Mouse (Mus musculus) cerebellum, adult 2 months (tissue): ENCODE data around the gene Shbg.

Source experiments
- CTCF ChIP-seq: fragments of 200-500 bp; IDR thresholded peaks from 2 replicates; pipeline ENCODE4 v1.5.1; 2011; ENCODE audit warnings: low read depth, mild to moderate bottlenecking, control low read depth, low read length, moderate library complexity, borderline replicate concordance; ENCODE audit not compliant: insufficient read depth
- POLR2A ChIP-seq: fragments of 200-500 bp; IDR thresholded peaks from 2 replicates; pipeline ENCODE4 v1.6.1; 2011; ENCODE audit warnings: low read length, control low read depth, borderline replicate concordance; ENCODE audit not compliant: insufficient read depth

GRCm38 (mm10) chr11:69608525-69608924 is 9.2 kb downstream of the Shbg start:
- TF ChIP-seq CTCF: no peak
- no peak for TF ChIP-seq POLR2A
